23 mouse cellular contexts compared by ENCODE assay signal in genomic region chr7:138345451-138345850, GRCm38 (mm10). TPM values are rescaled to one million over a fixed set of nuclear protein-coding genes. Genes with fewer than 3 reads are reported as not detected.
DNase-seq lines count a peak whose midpoint lies in the region; ATAC-seq and TF ChIP-seq lines count a peak whose summit lies in the region.
"Had no signal": no experiment of that assay in that cellular context is flagged by ENCODE, and none has a peak within 500 bp of the region (broad histone marks: within the 10 kb centered on the region; RNA-seq: fewer than 3 reads in every experiment).

No protein-coding gene starts in this region.

- no peaks in the 10 kb centered on the region for H3K27me3 ChIP-seq in forebrain, embryonic 14.5 days (replicated peaks; ENCODE audit: control insufficient read depth, insufficient read depth, low read length)
- no peaks in the 10 kb centered on the region for H3K27me3 ChIP-seq in forebrain, embryonic 10.5 days (ENCODE audit: poor library complexity, severe bottlenecking)
- H3K27me3 ChIP-seq in hindbrain, postnatal 0 days (ENCODE audit: insufficient read depth, low read length) = no peaks in the 10 kb centered on the region
- no peaks in the 10 kb centered on the region for H3K27me3 ChIP-seq in hindbrain, embryonic 10.5 days (ENCODE audit: insufficient read depth, poor library complexity, severe bottlenecking)
- H3K27me3 ChIP-seq: embryonic facial prominence, embryonic 12.5 days; liver, embryonic 13.5 days; midbrain, embryonic 13.5 days; neural tube, embryonic 12.5 days had no signal

- H3K4me3 ChIP-seq in forebrain, embryonic 14.5 days (ENCODE audit: low read depth, low read length) = no peak overlapping the region
- no peak overlapping the region for H3K4me3 ChIP-seq in forebrain, embryonic 10.5 days
- no peak overlapping the region for H3K4me3 ChIP-seq in hindbrain, postnatal 0 days (ENCODE audit: low read length)
- H3K4me3 ChIP-seq in hindbrain, embryonic 10.5 days = no peak overlapping the region
- H3K4me3 ChIP-seq: embryonic facial prominence, embryonic 12.5 days; liver, embryonic 13.5 days; midbrain, embryonic 13.5 days; neural tube, embryonic 12.5 days had no signal

- no peak for TF ChIP-seq CTCF in hindbrain, postnatal 0 days (IDR thresholded peaks at IDR 0.05; ENCODE audit: low read depth)

- H3K4me1 ChIP-seq in forebrain, embryonic 14.5 days (ENCODE audit: control insufficient read depth, insufficient read depth, low read length) = peaks cover 3% of the 10 kb centered on the region; the same call in 1 of the 2 replicates
- H3K4me1 ChIP-seq in forebrain, embryonic 10.5 days = no peaks in the 10 kb centered on the region
- H3K4me1 ChIP-seq in hindbrain, postnatal 0 days (ENCODE audit: insufficient read depth, low read length) = no peaks in the 10 kb centered on the region
- no peaks in the 10 kb centered on the region for H3K4me1 ChIP-seq in hindbrain, embryonic 10.5 days (replicated peaks)
- H3K4me1 ChIP-seq: embryonic facial prominence, embryonic 12.5 days; liver, embryonic 13.5 days; midbrain, embryonic 13.5 days; neural tube, embryonic 12.5 days had no signal

- no peaks in the 10 kb centered on the region for H3K36me3 ChIP-seq in forebrain, embryonic 14.5 days (ENCODE audit: control insufficient read depth, insufficient read depth, low read length)
- no peaks in the 10 kb centered on the region for H3K36me3 ChIP-seq in forebrain, embryonic 10.5 days (replicated peaks)
- no peaks in the 10 kb centered on the region for H3K36me3 ChIP-seq in hindbrain, postnatal 0 days (ENCODE audit: insufficient read depth, low read length)
- no peaks in the 10 kb centered on the region for H3K36me3 ChIP-seq in hindbrain, embryonic 10.5 days
- H3K36me3 ChIP-seq: embryonic facial prominence, embryonic 12.5 days; liver, embryonic 13.5 days; midbrain, embryonic 13.5 days; neural tube, embryonic 12.5 days had no signal

- 24% methylated on average over 6 of the region's 6 CpGs for WGBS in forebrain, embryonic 14.5 days
- WGBS in forebrain, embryonic 10.5 days = 76% methylated on average over 6 of the region's 6 CpGs
- WGBS in hindbrain, postnatal 0 days = 36% methylated on average over 6 of the region's 6 CpGs
- 85% methylated on average over 6 of the region's 6 CpGs for WGBS in hindbrain, embryonic 10.5 days

- H3K4me2 ChIP-seq in forebrain, embryonic 14.5 days (ENCODE audit: low read length) = no peak overlapping the region
- H3K4me2 ChIP-seq in hindbrain, postnatal 0 days (ENCODE audit: low read depth, low read length) = no peak overlapping the region
- H3K4me2 ChIP-seq: embryonic facial prominence, embryonic 12.5 days; liver, embryonic 13.5 days; midbrain, embryonic 13.5 days; neural tube, embryonic 12.5 days had no signal

- DNase-seq in forebrain, embryonic 14.5 days (ENCODE audit: low spot score) = peak; percentile 53
- no peak for DNase-seq in forebrain, embryonic 10.5 days (ENCODE audit: extremely low spot score, low spot score)
- peak; percentile 58 for DNase-seq in hindbrain, postnatal 0 days (ENCODE audit: low spot score)
- no peak for DNase-seq in hindbrain, embryonic 10.5 days (ENCODE audit: low spot score)
- DNase-seq in kidney, postnatal 4 days = peak; percentile 61 to 75
- DNase-seq in kidney, adult 8-10 months = no peak
- peak; percentile 31 for DNase-seq in right cerebral cortex, postnatal 4 days
- no peak for DNase-seq in right cerebral cortex, postnatal 25 days
- DNase-seq: adrenal gland, postnatal 25 days; cerebellum, adult 9-11 months; liver, embryonic 13.5 days; lung, adult 2 months; lung, postnatal 14 days; thymus, adult 2 months; thymus, postnatal 4 days had no signal

- no peak overlapping the region for H3K27ac ChIP-seq in forebrain, embryonic 14.5 days (ENCODE audit: low read depth, low read length)
- no peak overlapping the region for H3K27ac ChIP-seq in forebrain, embryonic 10.5 days
- H3K27ac ChIP-seq in hindbrain, postnatal 0 days = no peak overlapping the region
- H3K27ac ChIP-seq in hindbrain, embryonic 10.5 days = no peak overlapping the region
- H3K27ac ChIP-seq: embryonic facial prominence, embryonic 12.5 days; liver, embryonic 13.5 days; midbrain, embryonic 13.5 days; neural tube, embryonic 12.5 days; stomach, postnatal 0 days had no signal

- no peak overlapping the region for H3K9ac ChIP-seq in forebrain, embryonic 14.5 days (ENCODE audit: low read length)
- no peak overlapping the region for H3K9ac ChIP-seq in hindbrain, postnatal 0 days (replicated peaks; ENCODE audit: low read length)
- H3K9ac ChIP-seq: embryonic facial prominence, embryonic 12.5 days; liver, embryonic 13.5 days; midbrain, embryonic 13.5 days; neural tube, embryonic 12.5 days had no signal

- no peaks in the 10 kb centered on the region for H3K9me3 ChIP-seq in forebrain, embryonic 14.5 days (replicated peaks; ENCODE audit: control insufficient read depth, low read length)
- no peaks in the 10 kb centered on the region for H3K9me3 ChIP-seq in forebrain, embryonic 10.5 days
- H3K9me3 ChIP-seq in hindbrain, postnatal 0 days (ENCODE audit: low read length) = no peaks in the 10 kb centered on the region
- H3K9me3 ChIP-seq in hindbrain, embryonic 10.5 days = no peaks in the 10 kb centered on the region
- H3K9me3 ChIP-seq: embryonic facial prominence, embryonic 12.5 days; liver, embryonic 13.5 days; midbrain, embryonic 13.5 days; neural tube, embryonic 12.5 days had no signal

- 0 out of 2 replicates have a peak, but pooled peaks have one; percentile 52 for ATAC-seq in forebrain, embryonic 14.5 days
- ATAC-seq in hindbrain, postnatal 0 days = no peak
- ATAC-seq: inflammation-experienced regulatory T-cells, adult 6 months; midbrain, embryonic 13.5 days had no signal

RNA-seq across cellular contexts. Expression of gene Tcerg1l, which starts 52.1 kb away (rescaled TPM):
- 5.6 and 9.6 TPM in 2 replicates for polyA plus RNA-seq in forebrain, embryonic 14.5 days (2014; fragmentation: Nextera tagmentation; extraction: Ambion mirVana)
- polyA plus RNA-seq in forebrain, embryonic 10.5 days (2016; fragmentation: Nextera tagmentation; extraction: Ambion mirVana) = 1.0 and 1.2 TPM in 2 replicates
- total RNA-seq in hindbrain, postnatal 0 days (2014; rRNA removed) = 28.5 and 33.9 TPM in 2 replicates
- polyA plus RNA-seq in hindbrain, postnatal 0 days (2015; fragmentation: Nextera tagmentation; extraction: Ambion mirVana) = 22.7 and 25.4 TPM in 2 replicates
- 2.7 and 4.1 TPM in 2 replicates for polyA plus RNA-seq in hindbrain, embryonic 10.5 days (2016; fragmentation: Nextera tagmentation; extraction: Ambion mirVana)
- total RNA-seq: gastrocnemius, adult 18-20 months; heart, adult 8-10 months; heart, postnatal 25 days had no signal
- polyA plus RNA-seq: inflammation-experienced regulatory T-cells, adult 6 months had no signal

Comparison
In these comparisons a context has a peak if more than half of its experiments do, and no peak if none do; other contexts are left out.
1. DNase-seq: peak in forebrain, embryonic 14.5 days (single experiment), hindbrain, postnatal 0 days (single experiment), kidney, postnatal 4 days (2 of 2) and right cerebral cortex, postnatal 4 days (single experiment); none in forebrain, embryonic 10.5 days (single experiment), hindbrain, embryonic 10.5 days (single experiment), kidney, adult 8-10 months (0 of 2) and right cerebral cortex, postnatal 25 days (single experiment).